Mouse (Mus musculus): Measurements from ENCODE around the gene Nckipsd. TPM values are rescaled to one million over a fixed set of nuclear protein-coding genes. Genes with fewer than 3 reads are reported as not detected.

The Nckipsd gene
- 32.2 and 33.5 TPM in 2 replicates for polyA plus RNA-seq (2012; rRNA removed)

DNA sequence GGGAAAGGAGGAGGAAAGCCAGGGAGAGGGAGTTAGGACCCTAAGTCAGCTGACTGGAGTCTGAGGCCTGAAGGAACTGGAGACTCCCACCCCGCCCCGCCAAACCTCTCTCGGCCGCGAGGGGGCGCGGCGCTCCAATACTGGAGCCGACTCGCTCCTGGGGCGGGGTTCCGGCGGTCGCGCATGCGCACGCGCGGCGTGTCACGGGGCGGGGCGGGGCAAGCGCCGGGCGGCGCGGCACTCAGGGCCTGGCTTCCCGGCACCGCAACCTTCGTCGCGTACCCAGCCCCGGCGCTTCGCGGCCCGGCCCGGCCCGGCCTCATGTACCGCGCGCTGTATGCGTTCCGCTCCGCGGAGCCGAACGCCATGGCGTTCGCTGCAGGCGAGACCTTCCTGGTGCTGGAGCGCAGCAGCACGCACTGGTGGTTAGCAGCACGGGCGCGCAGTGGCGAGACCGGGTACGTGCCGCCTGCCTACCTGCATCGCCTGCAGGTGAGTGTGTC lies at the start of gene Nckipsd:
Nckipsd (plus strand) TSS at position 206 of the 503 bp plus-strand sequence.

DNA sequence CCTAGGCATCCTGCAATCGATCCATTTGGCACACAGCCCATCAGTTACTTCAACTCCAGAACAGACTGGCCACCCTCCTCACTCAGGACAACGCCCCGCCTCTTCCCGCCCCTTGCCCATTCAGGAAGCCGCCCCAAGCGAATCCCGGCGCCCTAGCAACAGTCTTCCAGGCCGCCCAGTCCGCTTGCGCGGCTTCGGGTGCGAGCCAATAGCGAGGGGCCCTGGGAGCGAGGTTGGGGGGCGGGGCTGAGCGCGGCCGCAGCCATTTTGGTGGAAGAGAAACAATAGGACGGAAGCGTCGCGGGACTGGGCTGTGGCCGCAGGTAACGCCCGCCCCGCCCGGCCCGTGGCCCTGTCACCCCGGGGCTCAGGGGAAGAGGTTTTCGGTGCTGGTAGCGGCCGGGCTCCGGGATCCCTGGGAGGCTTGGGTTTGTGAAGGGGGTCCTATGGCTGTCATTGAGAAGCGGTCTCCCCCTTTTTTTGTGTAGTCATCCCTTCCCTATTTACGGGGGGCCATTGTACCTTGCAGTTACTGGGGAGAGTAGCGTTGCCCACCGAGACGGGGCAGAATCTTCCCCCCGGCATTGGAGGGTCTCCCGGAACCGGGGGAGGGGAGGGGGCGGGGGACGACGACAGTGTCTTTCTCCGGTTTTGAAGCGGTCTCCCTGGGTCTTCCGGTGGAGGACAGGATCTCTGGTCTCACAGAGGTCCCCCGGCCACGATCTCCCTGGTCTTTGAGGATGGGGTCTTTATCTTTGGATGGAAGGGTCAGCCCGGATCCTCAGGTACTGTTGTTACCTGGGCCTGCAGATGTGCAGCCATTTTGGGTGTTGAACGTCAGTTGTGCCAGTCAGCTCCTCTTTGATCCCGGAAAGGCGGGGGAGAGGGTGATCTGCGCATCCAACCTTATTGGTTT lies 24.4 kb upstream of the Nckipsd start, which contains the start of gene Ip6k2:
Ip6k2 (plus strand) TSS at position 249 of the 916 bp plus-strand sequence.

DNA sequence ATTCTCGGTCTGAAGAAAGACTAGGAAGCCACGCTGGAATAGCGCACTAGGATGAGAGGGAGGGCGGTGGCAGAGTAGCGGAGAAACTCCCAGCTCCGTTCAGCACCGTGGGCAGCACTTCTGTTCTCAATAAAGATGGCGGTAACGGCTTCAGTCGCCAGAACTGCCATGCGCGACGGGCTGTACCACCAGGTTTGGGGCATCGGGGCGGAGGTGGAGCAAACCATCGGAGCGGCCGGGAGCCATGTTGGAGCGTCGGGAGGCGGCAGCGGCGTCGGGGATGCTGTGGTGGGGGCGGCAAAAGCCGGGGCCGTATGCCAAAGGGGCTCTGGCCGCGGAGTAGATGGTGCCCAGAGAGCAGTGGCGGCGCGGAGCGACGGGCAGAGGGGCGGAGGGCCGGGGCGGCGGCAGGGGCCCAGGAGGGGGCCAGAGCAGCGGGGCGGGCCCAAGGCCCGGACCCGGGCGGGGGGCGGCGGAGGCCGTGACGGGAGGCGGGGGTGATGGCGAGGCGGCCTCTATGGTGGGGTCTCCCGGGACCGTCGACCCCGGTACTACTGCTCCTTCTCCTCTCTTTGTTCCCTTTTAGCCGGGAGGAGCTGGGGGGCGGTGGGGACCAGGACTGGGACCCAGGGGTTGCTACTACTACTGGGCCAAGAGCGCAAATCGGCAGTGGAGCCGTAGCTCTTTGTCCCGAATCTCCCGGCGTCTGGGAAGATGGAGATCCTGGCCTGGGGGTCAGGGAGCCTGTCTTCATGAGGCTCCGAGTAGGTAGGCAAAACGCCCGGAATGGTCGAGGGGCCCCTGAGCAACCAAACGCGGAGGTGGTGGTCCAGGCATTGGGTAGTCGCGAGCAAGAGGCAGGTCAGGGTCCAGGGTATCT lies 17.9 kb downstream of the Nckipsd start, which contains the start of gene Celsr3:
Celsr3 (plus strand) TSS at position 501 of the 880 bp plus-strand sequence.

DNA sequence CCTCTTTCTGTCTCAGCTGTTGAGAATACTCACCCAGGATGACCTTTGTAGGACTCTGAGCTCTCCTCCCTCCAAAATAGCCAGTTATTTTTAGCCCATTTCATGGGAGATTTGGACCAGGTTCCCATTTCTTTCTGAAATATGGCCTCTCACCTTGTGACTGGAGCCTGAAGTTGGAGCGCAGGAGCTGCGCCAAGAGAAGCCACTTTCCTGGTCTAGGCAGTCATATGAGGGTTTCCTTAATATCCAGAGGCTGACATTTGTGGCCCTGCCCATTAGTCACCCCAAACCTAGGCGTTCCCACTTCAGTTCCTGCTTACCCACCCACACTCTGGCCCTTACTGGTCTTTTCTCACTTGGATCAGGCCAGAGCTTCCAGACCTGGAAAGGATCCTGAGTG lies 44.8 kb downstream of the Nckipsd start, which contains the start of gene Slc26a6:
Slc26a6 (plus strand) TSS at position 308 of the 400 bp plus-strand sequence.

Other genes starting within 250 kb of the Nckipsd start
- 152 and 156 TPM in 2 replicates for gene Impdh2, start 248.1 kb upstream of the Nckipsd start, polyA plus RNA-seq (2012; rRNA removed)
- 43.8 and 48.6 TPM in 2 replicates for gene Ndufaf3, start 240.9 kb upstream of the Nckipsd start, polyA plus RNA-seq (2012; rRNA removed)
- 225 and 236 TPM in 2 replicates for gene Dalrd3, start 238.5 kb upstream of the Nckipsd start, polyA plus RNA-seq (2012; rRNA removed)
- gene Wdr6, start 229.6 kb upstream of the Nckipsd start, polyA plus RNA-seq (2012; rRNA removed), result 254 and 260 TPM in 2 replicates
- 27.8 and 30.9 TPM in 2 replicates for gene P4htm, start 210.7 kb upstream of the Nckipsd start, polyA plus RNA-seq (2012; rRNA removed)
- gene Arih2, start 159.0 kb upstream of the Nckipsd start, polyA plus RNA-seq (2012; rRNA removed), result 49.9 and 50.4 TPM in 2 replicates
- 19.2 and 22.5 TPM in 2 replicates for gene Slc25a20, start 146.3 kb upstream of the Nckipsd start, polyA plus RNA-seq (2012; rRNA removed)
- 29.5 and 30.5 TPM in 2 replicates for gene Prkar2a, start 119.1 kb upstream of the Nckipsd start, polyA plus RNA-seq (2012; rRNA removed)
- 392 and 428 TPM in 2 replicates for gene Ip6k2, start 24.6 kb upstream of the Nckipsd start, polyA plus RNA-seq (2012; rRNA removed)
- 88.2 and 100 TPM in 2 replicates for gene Celsr3, start 18.0 kb downstream of the Nckipsd start, polyA plus RNA-seq (2012; rRNA removed)
- 20.6 and 22.4 TPM in 2 replicates for gene Slc26a6, start 44.9 kb downstream of the Nckipsd start, polyA plus RNA-seq (2012; rRNA removed)
- 0.72 and 0.84 TPM in 2 replicates for gene Tmem89, start 106.3 kb downstream of the Nckipsd start, polyA plus RNA-seq (2012; rRNA removed)
- 340 and 342 TPM in 2 replicates for gene Uqcrc1, start 128.3 kb downstream of the Nckipsd start, polyA plus RNA-seq (2012; rRNA removed)
- 6.8 and 12.8 TPM in 2 replicates for gene Col7a1, start 145.2 kb downstream of the Nckipsd start, polyA plus RNA-seq (2012; rRNA removed)
- gene Ucn2, start 177.6 kb downstream of the Nckipsd start, polyA plus RNA-seq (2012; rRNA removed), result 0.34 and 1.1 TPM in 2 replicates
- gene Pfkfb4, start 183.4 kb downstream of the Nckipsd start, polyA plus RNA-seq (2012; rRNA removed), result 26.4 and 26.7 TPM in 2 replicates
- gene Shisa5, start 230.2 kb downstream of the Nckipsd start, polyA plus RNA-seq (2012; rRNA removed), result 60.7 and 85.5 TPM in 2 replicates

Data from central nervous system, embryonic 14 days (tissue).